Mouse (Mus musculus): ENCODE measurements around the gene Srgap1.

- TF ChIP-seq CTCF (IDR thresholded peaks at IDR 0.05; ENCODE audit: extremely low read depth, insufficient read length, insufficient replicate concordance, low read depth, low read length) (no peak), POLR2A (IDR thresholded peaks at IDR 0.05; ENCODE audit: low read depth, low read length) (no peak)
Measured at GRCm38 (mm10) chr10:122044926-122045325, 2.2 kb downstream of the Srgap1 start.
